Mouse (Mus musculus): ENCODE measurements around the gene Zfp57.
"Not testable (repeated sequence)": the region's sequence is repeated elsewhere in the genome, so short reads cannot be mapped to it uniquely, and the experiment has no call there.

Gene Zfp57

DNA sequence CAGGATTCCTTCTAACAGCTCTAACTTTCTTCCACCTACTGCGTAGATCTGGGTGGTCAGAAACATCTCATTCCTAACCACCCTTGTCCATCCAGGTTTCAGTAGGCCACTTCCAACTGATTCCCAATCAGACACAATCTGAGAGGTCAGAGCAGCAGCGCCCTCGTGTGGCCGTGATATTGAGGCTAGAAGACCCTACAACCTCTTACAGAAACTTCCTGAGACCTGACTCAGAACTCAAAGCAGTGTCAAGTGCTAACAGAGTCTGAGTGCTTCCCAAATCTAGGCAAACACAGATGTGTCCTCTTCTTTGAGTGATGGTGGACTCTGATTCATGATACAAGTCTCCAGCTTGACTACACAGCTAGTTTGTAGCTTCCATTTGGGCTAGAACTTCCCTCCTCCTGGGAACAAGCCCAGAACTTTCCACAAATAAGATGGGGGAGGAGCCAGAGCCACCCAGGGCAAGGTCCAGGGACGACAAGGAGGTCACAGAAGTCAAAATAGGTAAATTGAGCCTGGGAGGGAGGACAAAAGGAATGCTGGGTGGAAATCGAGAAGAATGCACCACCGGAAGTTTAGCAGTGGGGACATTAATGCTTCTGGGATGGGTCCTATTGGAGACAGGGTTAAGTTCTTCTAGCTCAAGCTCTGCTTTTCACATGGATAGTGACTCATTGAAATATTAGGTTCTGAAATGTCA is 3.8 kb upstream of the Zfp57 start:
- peak; percentile 61 for DNase-seq

DNA sequence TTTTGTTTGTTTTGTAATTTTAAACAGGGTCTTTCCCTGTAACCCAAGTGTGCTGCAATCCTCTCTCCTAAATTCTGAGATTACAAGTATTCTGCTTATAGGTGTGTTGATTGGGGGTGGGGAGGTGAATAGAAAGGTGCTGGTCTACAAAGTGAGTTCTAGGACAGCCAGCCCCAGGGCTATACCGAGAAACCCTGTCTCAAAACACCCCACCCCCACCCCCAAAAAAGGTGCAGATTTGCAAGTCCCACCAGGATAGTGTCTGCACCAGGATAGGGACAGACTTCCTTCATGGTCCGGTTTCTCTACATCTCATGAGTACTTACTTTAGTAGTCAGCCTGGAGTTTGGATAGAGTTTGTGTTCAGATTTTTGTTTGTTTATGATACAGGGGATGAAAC is 2.5 kb upstream of the Zfp57 start:
- DNase-seq, result no peak

DNA sequence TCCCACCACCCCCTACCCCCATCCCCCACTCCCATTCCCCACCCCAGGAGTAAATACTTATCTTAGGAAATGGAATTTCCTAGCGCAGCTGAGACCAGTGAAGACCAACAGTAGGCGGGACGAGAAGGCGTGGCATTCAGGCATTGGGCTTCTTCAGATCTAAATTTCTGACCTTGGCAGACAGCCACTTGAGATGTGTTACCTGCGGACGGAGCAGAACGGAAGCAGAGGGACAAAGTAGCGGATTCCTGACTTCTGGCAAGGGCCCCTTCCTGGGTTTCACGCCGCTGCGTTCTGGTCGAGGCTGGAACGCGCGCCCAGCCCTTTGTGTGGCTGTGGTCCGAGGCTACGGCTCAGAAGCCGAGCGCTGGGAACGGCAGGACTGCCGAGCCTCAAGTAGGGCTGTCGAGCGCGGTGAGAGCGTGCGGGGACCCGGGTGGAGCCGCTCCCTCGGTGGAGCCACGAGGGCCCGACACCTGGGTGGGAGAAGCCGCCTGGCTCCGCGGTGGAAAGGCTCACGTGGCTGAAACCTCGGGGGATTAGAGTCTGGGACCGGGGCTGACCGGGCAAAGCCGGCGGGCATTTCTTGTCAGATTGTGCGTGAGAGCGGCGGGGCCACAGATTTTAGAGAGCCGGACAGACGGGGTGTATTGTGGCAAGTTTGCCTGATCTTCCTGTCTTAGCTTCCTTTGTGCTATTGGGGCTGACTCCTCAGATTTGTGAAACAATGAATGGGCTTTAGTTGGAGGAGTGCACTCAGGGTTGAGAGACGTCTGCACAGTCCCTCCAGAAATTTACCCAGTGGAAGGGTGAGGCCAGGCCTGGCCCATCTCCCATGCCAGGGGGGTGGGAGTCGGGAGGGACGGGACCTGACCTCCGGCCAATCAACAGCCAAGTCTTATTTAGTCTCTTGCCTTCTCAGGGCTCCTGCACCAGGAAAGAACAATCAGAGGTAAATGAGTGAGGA is 1.7 kb downstream of the Zfp57 start:
- peak; percentile 16 for DNase-seq

DNA sequence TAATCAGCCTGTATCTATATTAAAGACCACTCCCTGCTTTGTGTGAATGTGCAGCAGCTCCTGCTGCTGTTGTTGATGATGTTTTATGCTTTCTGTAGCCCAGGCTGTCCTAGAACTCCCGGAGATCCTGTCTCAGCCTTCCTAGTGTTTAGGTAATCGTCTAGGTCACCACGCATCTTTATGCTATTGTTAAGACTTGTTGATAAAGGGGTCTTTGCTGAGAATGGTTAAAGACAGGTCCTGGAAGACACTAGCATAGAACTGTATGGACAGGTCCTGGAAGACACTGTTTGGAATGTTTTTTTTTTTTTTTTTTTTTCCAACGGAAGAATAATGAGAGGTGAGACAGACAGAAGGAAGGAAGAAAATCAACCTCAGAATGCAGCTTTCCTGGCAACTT is 2.4 kb downstream of the Zfp57 start:
- DNase-seq, result no peak

DNA sequence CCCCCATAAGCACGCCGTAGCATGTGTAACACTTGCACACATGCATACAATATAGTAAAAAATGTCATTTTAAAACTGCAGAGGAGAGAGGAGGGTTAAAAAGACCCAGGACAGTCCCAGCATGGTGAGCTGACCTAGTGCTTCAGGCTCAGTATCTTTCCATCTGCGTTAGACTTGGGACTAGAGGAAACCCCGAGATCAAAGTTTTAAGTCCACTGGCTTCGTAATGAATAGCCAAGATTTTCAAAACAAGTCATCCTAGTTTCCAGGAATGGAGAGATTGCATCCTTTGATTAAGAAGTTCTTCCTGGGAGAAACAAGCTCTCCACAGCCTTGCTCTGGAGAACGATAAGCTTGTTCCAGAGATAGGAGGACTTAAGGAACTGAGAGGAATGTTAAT is 7.2 kb downstream of the Zfp57 start:
- no peak for DNase-seq

DNA sequence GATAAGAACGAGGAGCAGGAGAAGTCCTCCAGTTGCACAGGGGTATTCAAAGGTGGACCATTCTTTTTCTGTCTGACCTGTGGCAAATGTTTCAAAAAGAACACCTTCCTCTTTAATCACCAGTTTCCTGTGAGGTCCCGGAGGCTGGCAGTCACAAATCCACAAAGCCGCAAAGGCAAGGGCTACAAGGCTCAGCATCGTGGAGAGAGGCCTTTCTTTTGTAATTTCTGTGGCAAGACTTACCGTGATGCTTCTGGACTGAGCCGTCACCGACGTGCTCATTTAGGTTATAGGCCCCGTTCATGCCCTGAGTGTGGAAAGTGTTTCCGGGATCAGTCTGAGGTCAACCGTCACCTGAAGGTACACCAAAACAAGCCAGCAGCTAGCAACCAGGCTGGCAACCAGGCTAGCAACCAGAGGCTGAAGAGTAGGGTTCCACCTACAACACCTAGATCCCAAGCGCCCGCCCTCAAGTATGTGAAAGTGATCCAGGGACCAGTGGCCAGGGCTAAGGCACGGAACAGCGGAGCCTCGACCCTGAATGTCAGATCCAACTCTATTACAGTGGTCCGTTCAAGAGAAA is 8.6 kb downstream of the Zfp57 start:
- DNase-seq, result no peak

DNA sequence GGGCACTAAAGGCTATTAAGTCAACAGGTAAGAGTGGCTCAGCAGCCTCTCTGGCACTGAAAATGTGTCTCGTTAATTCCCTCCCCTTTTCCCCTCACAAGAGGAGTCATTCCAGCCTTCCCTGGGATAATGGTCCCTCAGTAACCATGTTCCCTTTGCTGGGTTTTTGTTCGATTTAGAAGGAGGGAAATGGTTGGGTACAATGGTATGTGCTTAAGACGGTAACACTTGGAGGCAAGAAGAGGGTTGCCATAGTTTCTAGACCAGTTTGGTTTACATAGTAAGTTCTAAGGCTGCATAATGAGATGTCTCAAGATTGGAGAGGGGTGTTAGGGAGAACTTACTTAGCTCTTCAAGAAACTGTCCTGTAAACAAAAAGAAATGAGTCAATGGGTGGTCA is 10.8 kb downstream of the Zfp57 start:
- DNase-seq, result no peak

DNA sequence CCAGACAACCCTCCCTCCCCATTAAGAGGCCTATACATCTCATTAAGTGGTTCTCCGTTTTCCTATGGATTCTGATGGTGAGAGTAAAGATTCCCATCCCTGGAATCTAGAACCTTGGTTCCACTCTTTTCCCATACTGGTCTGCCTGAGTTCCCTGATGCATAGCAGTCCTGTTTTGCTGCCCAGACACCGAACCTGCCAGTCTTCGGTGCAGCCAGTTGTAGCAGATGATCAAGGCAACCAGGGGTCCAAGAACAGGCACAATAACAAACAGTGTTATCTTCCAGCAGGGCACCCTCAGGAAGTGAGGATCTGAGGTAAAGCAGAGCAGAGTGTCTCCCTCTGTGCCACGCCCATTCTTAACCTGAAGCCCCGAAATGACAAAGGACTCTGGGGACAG is 11.2 kb downstream of the Zfp57 start:
- DNase-seq, result no peak

DNA sequence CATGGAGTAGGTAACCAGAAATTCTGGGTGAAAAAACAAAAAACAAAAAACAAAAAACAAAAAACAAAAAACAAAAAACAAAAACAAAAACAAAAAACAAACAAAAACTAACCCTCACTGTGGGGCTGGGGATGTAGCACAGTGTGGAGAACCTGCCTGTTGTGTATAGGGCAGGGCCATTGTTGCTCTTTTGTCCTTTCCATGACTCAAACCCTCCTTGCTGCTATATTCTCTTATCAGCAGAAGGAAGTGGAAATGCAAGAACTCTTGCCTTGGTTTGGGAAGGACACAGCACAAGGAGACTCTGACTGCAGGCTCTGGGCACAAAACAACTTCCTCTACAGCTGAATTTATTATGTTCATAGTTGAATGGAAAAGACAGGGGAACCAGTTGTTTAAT is 15.4 kb downstream of the Zfp57 start:
- no peak for DNase-seq

DNA sequence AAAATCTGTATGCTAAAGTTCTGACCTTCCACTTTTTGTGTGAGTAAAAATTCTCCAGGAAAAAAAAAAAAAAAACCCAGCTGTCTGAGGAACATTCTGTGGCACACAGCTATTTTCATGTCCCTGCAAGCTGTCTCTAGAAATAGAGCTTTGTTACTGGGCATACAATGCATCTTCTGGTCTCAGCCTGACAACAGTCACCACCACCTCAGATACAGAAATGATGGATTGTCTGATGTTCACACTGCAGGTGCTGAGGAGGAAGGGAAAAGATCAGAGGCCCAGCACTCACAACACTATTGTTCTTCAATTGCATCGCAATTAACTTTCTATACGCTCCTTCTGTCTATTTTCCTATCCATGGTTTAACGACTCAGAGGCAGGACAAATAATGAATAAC is 17.4 kb downstream of the Zfp57 start:
- no peak for DNase-seq

DNA sequence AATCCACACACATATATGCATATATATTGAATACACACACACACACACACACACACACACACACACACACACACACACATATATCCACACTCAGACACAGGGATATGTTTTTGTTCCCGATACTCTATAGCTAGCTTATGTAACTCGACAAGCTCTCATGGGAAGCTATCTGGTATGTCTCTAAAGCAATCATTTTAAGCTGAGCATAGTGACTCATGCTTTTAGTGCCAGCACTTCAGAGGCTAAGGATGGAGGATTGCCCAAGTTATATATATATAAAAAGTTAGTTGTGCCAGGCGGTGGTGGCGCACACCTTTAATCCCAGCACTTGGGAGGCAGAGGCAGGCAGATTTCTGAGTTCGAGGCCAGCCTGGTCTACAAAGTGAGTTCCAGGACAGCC is 18.3 kb downstream of the Zfp57 start:
- DNase-seq, result not testable (repeated sequence)

DNA sequence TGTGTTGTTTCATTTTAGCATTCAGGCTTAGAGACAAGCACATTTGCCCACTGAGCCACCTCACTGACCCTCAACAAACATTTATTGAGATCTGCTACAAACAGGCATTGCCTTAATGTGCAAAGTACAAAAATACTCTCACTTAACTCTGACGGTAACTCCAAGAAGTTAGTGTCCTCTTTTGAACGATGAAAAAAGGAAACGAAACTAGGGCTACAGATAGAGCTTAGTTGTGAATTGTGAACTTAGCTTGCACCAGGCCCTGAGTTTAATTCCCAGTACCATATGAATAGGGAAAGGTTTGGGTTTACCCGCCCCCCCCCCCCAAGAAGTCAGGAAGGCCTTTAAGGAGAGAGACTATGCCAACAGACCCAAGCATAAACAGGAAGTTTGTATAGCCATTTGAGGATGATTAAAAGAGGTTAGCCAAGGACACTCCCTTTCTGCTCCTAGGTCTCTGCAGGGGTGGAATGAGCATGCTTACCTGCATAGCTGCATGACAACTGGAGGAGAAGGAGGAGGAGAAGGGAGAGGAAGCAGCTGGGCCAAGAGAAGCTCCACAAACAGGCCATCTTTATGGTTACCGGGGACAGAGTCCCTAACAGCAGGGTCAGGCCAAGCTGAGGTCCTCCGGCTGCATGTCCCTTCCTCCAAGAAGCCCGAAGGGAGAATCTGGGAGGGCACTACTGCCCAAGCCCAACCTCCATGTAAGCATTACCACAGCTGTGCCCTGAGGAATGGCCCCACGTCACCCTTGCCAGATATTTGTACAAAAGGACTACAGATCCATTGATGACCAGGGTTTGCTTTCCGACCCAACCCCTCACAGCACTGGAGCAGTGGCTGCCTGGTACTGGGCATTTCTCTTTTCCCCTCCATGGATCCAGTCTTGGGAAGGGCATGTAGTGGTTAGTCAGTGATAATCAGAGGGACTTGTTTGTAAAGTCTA is 21.9 kb downstream of the Zfp57 start, which contains the start of gene Mog:
TSS of gene Mog (minus strand) at position 771 of the 949 bp plus-strand sequence.
- DNase-seq, result no peak

DNA sequence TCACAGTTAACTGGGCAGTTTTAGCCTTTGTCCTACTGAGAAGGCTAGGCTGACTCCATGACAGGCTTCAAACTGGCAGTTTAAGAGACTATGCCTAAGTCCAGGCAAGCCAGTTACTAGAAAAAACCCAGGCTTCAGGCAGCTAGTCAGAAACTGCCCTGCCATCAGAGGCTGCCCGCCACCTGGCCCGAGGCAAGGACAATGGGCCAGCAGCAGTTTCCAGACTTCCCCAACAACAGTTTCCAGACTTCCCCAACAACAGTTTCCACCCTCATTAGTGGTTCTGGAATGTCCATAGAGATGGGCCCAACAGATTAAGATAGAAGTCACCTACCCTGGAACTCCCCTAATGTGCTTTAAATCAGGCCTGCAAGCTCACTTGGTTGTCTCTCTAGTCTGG is 25.5 kb downstream of the Zfp57 start:
- DNase-seq, result no peak

DNA sequence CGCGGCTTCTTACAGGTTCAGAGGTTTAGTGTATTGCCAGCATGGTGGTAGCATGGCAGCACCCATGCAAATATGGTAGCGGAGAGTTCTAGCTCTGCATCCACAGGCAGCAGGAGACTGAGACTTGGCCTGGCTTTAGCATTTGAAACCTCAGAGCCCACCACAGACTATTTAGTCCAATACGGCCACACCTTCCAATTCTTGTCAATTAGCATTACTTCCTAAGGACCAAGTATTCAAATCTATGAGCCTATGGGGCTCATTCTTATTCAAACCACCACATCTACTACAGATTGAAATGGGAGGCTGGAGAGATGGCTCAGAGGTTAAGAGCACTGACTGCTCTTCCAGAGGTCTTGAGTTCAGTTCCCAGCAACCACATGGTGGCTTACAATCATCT is 26.5 kb downstream of the Zfp57 start:
- no peak for DNase-seq

DNA sequence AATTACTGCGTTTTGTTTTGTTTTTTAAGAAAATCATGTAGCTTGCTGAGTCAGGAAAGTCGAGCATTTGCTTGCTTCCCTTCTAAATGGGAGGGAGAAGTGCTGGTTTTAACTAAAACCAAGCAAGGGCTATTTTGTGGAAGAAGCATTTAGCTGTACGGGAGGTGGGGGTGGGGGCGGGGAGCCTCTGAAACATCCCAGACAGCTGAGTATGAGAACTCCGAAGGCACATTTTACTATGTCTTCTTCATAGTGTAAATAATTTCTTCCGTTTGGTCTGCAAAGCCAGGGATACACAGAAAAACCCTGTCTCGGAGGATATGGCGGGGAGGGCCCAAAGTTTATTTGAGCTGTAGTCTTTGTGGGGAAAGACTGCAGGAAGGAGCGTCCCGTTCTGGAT is 27.2 kb downstream of the Zfp57 start:
- no peak for DNase-seq

DNA sequence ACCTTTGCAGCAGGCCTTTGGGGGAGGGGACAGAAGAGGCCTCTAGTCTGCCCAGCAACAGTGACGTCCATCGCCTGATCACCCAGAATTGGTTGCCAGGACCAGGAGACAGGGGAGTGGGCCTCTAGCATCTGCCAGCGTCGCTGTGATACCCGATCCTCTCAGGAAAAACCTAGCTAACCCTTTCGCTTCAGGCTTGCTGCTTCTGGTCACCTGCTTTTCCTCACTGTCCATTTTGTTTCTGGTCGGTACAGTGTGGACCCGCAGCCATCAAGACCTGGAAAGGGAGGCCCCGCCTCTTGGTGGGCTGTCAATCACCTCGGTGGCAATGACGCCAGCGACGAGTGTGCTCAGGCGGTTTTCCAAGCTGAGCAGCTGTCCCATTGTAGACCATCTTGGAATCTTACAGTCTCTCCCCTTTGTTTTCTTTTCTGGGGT is 27.7 kb downstream of the Zfp57 start:
- peak; percentile 94 for DNase-seq

DNA sequence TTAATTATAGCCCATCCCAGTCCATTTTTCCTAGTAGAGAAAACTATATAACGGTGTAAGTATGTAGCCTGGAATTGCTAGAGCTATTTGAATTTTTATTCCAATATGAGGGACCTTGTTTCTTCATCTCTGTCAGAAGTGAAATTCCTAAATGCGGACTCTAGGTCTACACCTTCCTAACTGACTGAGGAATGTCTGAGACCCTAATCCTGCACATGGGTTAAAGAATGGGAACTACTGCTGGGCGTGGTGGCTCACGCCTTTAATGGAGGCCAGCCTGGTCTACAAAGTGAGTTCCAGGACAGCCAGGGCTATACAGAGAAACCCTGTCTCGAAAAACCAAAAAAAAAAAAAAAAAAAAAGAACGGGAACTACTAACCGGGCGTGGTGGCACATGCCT is 28.2 kb downstream of the Zfp57 start:
- no peak for DNase-seq

DNA sequence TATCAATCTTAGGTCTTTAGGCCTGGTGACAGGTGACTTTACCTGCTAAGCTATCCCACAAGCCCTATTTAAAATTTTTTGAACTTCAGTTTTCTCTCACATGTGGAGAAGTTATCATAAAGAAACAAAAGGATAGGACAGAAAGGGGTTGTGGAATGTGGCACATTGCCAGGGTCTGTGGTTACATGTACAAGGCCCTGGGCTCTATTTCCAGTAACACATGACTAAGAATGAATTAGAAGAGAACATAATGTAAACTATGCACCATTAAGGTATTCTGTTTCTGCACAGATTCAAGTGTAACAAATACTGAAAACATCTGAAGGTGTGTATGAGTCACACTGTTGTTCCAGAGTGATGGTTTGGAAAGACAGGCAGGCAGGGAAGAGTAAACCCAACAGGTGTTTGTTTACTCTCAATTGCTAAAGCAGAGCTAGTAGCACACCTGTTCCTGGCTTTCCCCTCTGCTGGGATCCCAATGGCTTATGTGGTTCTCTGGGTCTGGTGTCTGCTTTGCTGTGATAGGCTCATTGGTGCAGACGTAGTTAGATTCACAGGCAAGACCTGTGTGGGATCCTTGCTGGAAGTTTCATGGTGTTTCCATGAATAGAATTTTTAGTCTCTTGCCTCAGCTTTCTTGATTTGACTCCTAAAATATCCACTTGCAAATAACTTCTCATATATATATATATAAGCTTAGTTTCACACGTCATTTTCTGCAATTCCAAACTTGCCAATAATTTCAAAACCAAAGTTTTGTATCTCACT is 38.3 kb downstream of the Zfp57 start:
- DNase-seq, result no peak

DNA sequence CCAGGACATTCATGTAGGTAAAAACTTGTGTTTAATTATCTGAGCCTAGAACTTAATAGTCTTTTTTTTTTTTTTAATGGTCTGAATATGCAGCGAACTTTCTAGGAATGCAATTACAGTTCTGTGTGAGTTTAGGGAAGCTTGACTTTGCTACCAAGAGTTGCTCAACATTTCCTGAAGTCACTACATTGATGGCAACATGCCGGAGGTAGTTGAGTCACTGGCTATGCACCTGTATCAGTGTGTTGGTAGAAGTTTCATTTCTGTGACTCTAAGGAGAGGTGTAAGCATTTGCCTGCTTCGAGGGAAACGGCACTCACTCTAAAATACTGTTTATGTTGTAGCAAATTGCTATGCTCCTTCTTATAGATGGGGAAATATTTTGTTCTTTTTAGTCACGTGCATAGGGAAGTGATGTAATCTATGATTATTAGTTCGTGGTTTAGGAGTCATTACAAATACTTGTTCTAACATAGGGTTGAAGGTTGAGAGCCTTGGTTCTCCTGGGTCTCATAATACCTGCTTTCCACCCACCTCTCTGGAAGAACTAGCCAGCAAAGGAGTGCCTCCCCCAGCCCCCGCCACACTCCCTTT is 43.8 kb downstream of the Zfp57 start:
- DNase-seq, result no peak

DNA sequence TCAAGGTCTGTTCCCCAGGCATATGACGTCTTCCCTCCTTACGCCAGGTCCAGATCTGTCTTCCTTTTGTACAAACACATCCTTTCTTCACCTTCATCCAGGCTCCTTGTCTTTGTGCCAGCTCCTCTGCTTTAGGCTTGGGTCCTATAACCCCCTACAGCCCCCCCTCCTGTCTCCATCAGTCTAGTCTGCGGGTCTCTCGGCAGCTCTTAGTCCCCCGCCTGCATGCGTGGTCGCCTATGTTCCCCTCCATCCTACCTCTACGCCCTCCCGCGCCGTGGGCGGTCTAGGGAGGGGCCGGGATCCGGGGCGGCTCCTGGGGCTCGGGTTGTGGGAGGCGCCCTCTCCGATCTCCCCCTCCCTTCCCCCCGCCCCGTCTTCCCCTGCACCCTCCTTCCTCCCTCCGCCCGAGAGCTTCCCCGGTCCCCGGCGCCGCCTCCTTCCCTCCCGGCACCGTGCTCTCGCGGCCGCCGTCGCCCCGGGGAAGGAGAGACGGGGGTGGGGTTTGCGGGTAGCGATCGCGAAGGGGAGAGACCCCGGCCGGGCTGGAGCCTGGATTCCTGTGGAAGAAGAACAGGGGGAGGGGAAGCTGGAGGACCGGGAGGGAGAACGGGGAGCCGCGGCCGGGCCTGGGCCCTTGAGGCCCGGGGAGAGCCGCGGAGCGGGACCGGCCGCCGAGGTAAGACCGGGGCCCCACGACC is 44.8 kb downstream of the Zfp57 start, which contains the start of gene Gabbr1:
TSS of gene Gabbr1 (plus strand) at position 356 of the 701 bp plus-strand sequence.
- peak; percentile 87 for DNase-seq
